Comparison of ENCODE assay signal across 35 mouse cellular contexts in genomic region chr6:55667801-55668200, GRCm38 (mm10). TPM values are rescaled to one million over a fixed set of nuclear protein-coding genes. Genes with fewer than 3 reads are reported as not detected.
"Had no signal": no experiment of that assay in that cellular context is flagged by ENCODE, and none has a peak within 500 bp of the region (broad histone marks: within the 10 kb centered on the region; RNA-seq: fewer than 3 reads in every experiment).

No protein-coding gene starts in this region.

- H3K9me3 ChIP-seq: limb, embryonic 10.5 days; limb, embryonic 12.5 days; limb, embryonic 13.5 days; limb, embryonic 15.5 days; liver, embryonic 12.5 days; liver, embryonic 13.5 days; liver, embryonic 15.5 days; lung, embryonic 15.5 days; megakaryocyte, embryonic 14.5 days; midbrain, embryonic 12.5 days; midbrain, embryonic 13.5 days; midbrain, embryonic 15.5 days; neural tube, embryonic 12.5 days had no signal

- H3K27me3 ChIP-seq: limb, embryonic 15.5 days; liver, embryonic 12.5 days; liver, embryonic 13.5 days; liver, embryonic 15.5 days; lung, embryonic 15.5 days; midbrain, embryonic 12.5 days; midbrain, embryonic 13.5 days; midbrain, embryonic 15.5 days; neural tube, embryonic 12.5 days had no signal

- H3K9ac ChIP-seq: limb, embryonic 12.5 days; limb, embryonic 13.5 days; limb, embryonic 15.5 days; liver, embryonic 12.5 days; liver, embryonic 13.5 days; liver, embryonic 14.5 days; liver, embryonic 15.5 days; liver, postnatal 0 days; lung, embryonic 14.5 days; lung, embryonic 15.5 days; midbrain, embryonic 12.5 days; midbrain, embryonic 13.5 days; midbrain, embryonic 15.5 days; neural tube, embryonic 12.5 days had no signal

- H3K4me1 ChIP-seq: limb, embryonic 10.5 days; limb, embryonic 13.5 days; limb, embryonic 15.5 days; liver, embryonic 12.5 days; liver, embryonic 13.5 days; liver, embryonic 15.5 days; lung, embryonic 15.5 days; megakaryocyte, embryonic 14.5 days; midbrain, embryonic 12.5 days; midbrain, embryonic 13.5 days; midbrain, embryonic 15.5 days; neural tube, embryonic 12.5 days had no signal

- DNase-seq: left cerebral cortex, postnatal 4 days; liver; liver, embryonic 13.5 days; liver, postnatal 0 days; lung, adult 18-20 months; lung, adult 2 months; lung, embryonic 14.5 days; lung, postnatal 10 days; lung, postnatal 14 days; lung, postnatal 36 days; lung, postnatal 4 days; midbrain, embryonic 14.5 days had no signal

- H3K4me3 ChIP-seq: left cerebral cortex, adult 2 months; limb, embryonic 10.5 days; limb, embryonic 12.5 days; limb, embryonic 13.5 days; limb, embryonic 15.5 days; liver, embryonic 12.5 days; liver, embryonic 13.5 days; liver, embryonic 15.5 days; lung, embryonic 15.5 days; megakaryocyte, embryonic 14.5 days; midbrain, embryonic 12.5 days; midbrain, embryonic 13.5 days; midbrain, embryonic 15.5 days; myocyte; neural tube, embryonic 12.5 days had no signal

- H3K4me2 ChIP-seq: limb, embryonic 12.5 days; limb, embryonic 13.5 days; limb, embryonic 15.5 days; liver, embryonic 11.5 days; liver, embryonic 12.5 days; liver, embryonic 13.5 days; liver, embryonic 15.5 days; lung, embryonic 14.5 days; lung, embryonic 15.5 days; midbrain, embryonic 12.5 days; midbrain, embryonic 13.5 days; midbrain, embryonic 15.5 days; neural tube, embryonic 12.5 days had no signal

- ATAC-seq: liver, embryonic 12.5 days; liver, postnatal 0 days; lung, postnatal 0 days; midbrain, embryonic 13.5 days; midbrain, embryonic 15.5 days; midbrain, embryonic 16.5 days had no signal

- H3K27ac ChIP-seq: left cerebral cortex, adult 2 months; limb, embryonic 10.5 days; limb, embryonic 12.5 days; limb, embryonic 13.5 days; limb, embryonic 15.5 days; liver, embryonic 12.5 days; liver, embryonic 13.5 days; liver, embryonic 14.5 days; liver, embryonic 15.5 days; lung, embryonic 15.5 days; macrophage; midbrain, embryonic 12.5 days; midbrain, embryonic 13.5 days; midbrain, embryonic 15.5 days; neural tube, embryonic 12.5 days had no signal

- H3K36me3 ChIP-seq: limb, embryonic 10.5 days; limb, embryonic 12.5 days; limb, embryonic 13.5 days; limb, embryonic 15.5 days; liver, embryonic 12.5 days; liver, embryonic 13.5 days; liver, embryonic 15.5 days; lung, embryonic 15.5 days; midbrain, embryonic 12.5 days; midbrain, embryonic 13.5 days; midbrain, embryonic 15.5 days; neural tube, embryonic 12.5 days had no signal

RNA-seq across cellular contexts. Expression of gene Neurod6, which starts 13.3 kb away (rescaled TPM):
- polyA plus RNA-seq: limb, embryonic 10.5 days; limb, embryonic 11.5 days; limb, embryonic 12.5 days; limb, embryonic 13.5 days; limb, embryonic 15.5 days; liver, adult 2 months; liver, embryonic 12.5 days; liver, embryonic 14.5 days; liver, embryonic 16.5 days; liver, postnatal 0 days; lung, adult 2 months; lung, embryonic 14.5 days; lung, embryonic 16.5 days; lung, postnatal 0 days; macrophage; myocyte had no signal
